Mouse (Mus musculus) MEL (cell line): ENCODE measurements around the gene Schip1.

Experiments
- CTCF ChIP-seq, 3 experiments: IDR thresholded peaks in 2 of 3; conservative IDR thresholded peaks in 1 of 3; 2 replicates each; pipeline ENCODE4 v1.5.1; 2011 to 2012; ENCODE audit warnings: low read length in 3 of 3, low read depth in 2 of 3, mild to moderate bottlenecking in 2 of 3, improper control_type of control experiment in 1 of 3, inconsistent platforms in 1 of 3, mixed read lengths in 1 of 3, moderate library complexity in 1 of 3; ENCODE audit not compliant: control insufficient read depth in 1 of 3, insufficient read depth in 1 of 3, poor library complexity in 1 of 3, severe bottlenecking in 1 of 3
- ELF1 ChIP-seq: IDR thresholded peaks from 2 replicates; pipeline ENCODE4 v1.6.1; 2014; ENCODE audit warnings: low read depth, mild to moderate bottlenecking, inconsistent platforms, low read length, improper control_type of control experiment, moderate library complexity
- EP300 ChIP-seq, 2 experiments: IDR thresholded peaks; 2 replicates each; pipeline ENCODE4 v1.6.1; 2011; ENCODE audit warnings: improper control_type of control experiment in 2 of 2, low read length in 2 of 2, low read depth in 1 of 2, mild to moderate bottlenecking in 1 of 2
- HCFC1 ChIP-seq: IDR thresholded peaks from 2 replicates; pipeline ENCODE4 v1.6.1; 2012; ENCODE audit warnings: low read depth, mild to moderate bottlenecking, inconsistent platforms, low read length, improper control_type of control experiment, moderate library complexity
- POLR2AphosphoS2 ChIP-seq: IDR thresholded peaks from 2 replicates; pipeline ENCODE4 v1.6.1; 2011; ENCODE audit warnings: low read length, improper control_type of control experiment
- POLR2AphosphoS5 ChIP-seq: IDR thresholded peaks from 2 replicates; pipeline ENCODE4 v1.6.1; 2012; ENCODE audit warnings: low read depth, borderline replicate concordance, mild to moderate bottlenecking, inconsistent platforms, low read length, moderate library complexity, mixed read lengths
- TAL1 ChIP-seq: IDR thresholded peaks from 2 replicates; pipeline ENCODE4 v1.6.1; 2012; ENCODE audit warnings: mild to moderate bottlenecking, inconsistent platforms, low read length, moderate library complexity, mixed read lengths
- USF1 ChIP-seq: IDR thresholded peaks from 2 replicates; pipeline ENCODE4 v1.6.1; 2014; ENCODE audit warnings: low read depth, mild to moderate bottlenecking, inconsistent platforms, low read length, improper control_type of control experiment, moderate library complexity
- ZKSCAN1 ChIP-seq: IDR thresholded peaks from 2 replicates; pipeline ENCODE4 v1.6.1; 2012; ENCODE audit warnings: low read depth, mild to moderate bottlenecking, inconsistent platforms, low read length, improper control_type of control experiment, moderate library complexity
- ZMIZ1 ChIP-seq: IDR thresholded peaks from 2 replicates; pipeline ENCODE4 v1.6.1; 2012; ENCODE audit warnings: low read depth, mild to moderate bottlenecking, inconsistent platforms, low read length, improper control_type of control experiment, moderate library complexity

GRCm38 (mm10) chr3:68610011-68610410 lies 545.4 kb downstream of the Schip1 start:
- TF ChIP-seq USF1, result no peak
- no peak for TF ChIP-seq CTCF (IDR thresholded peaks at IDR 0.05 in 2 of 3, conservative IDR thresholded peaks at IDR 0.05 in 1 of 3; ENCODE audit: control insufficient read depth in 1 of 3, insufficient read depth in 1 of 3, low read depth in 2 of 3, low read length in 3 of 3, poor library complexity in 1 of 3, severe bottlenecking in 1 of 3)
- TF ChIP-seq POLR2AphosphoS5, result no peak
- no peak for TF ChIP-seq ZMIZ1
- no peak for TF ChIP-seq EP300 (IDR thresholded peaks at IDR 0.05; ENCODE audit: low read depth in 1 of 2, low read length in 2 of 2)
- TF ChIP-seq ELF1, result no peak
- no peak for TF ChIP-seq HCFC1
- no peak for TF ChIP-seq ZKSCAN1
- no peak for TF ChIP-seq POLR2AphosphoS2
- TF ChIP-seq TAL1, result no peak
